Mouse (Mus musculus) spleen, postnatal 10 days (tissue): Measurements from ENCODE around the gene Agfg1.
"Not testable (repeated sequence)": the region's sequence is repeated elsewhere in the genome, so short reads cannot be mapped to it uniquely, and the experiment has no call there.

Experiments
- DNase-seq, 2 experiments: peaks; one replicate each; pipeline ENCODE4 v3.0.0; 2021 to 2022; ENCODE audit warnings: low spot score in 2 of 2

Agfg1 gene

GRCm38 (mm10) chr1:82901201-82901600, 61.9 kb downstream of the Agfg1 start:
- DNase-seq, result no peak

GRCm38 (mm10) chr1:82905886-82906285, 66.6 kb downstream of the Agfg1 start:
- DNase-seq, result no peak

- no peak for DNase-seq
Observed at GRCm38 (mm10) chr1:82913025-82913424, 73.7 kb downstream of the Agfg1 start, which contains the start of gene A030005L19Rik. Gene A030005L19Rik (plus strand): TSS chr1:82913325.

DNA sequence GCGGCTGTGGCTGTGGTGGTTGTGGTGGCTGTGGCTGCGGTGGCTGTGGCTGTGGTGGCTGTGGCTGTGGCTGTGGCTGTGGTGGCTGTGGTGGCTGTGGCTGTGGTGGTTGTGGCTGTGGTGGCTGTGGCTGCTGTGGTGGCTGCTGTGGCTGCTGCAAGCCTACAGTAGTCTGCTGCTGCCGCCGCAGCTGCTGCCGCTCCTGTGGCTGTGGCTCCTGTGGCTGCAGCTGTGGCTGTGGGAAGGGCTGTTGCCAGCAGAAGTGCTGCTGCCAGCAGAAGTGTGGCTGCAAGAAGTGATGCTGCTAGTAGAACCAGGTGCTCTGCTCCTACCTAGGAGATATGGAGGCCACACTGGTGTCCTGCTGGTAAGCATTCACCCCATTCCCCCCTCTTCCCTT, 74.2 kb downstream of the Agfg1 start:
- DNase-seq, result not testable (repeated sequence)

- DNase-seq, result no peak
Observed at GRCm38 (mm10) chr1:82924650-82925049, 85.4 kb downstream of the Agfg1 start, which contains the start of gene A030014E15Rik. Gene A030014E15Rik (plus strand): TSS chr1:82924917.

- not testable (repeated sequence) for DNase-seq
Observed at GRCm38 (mm10) chr1:82930558-82930957, 91.3 kb downstream of the Agfg1 start.

DNA sequence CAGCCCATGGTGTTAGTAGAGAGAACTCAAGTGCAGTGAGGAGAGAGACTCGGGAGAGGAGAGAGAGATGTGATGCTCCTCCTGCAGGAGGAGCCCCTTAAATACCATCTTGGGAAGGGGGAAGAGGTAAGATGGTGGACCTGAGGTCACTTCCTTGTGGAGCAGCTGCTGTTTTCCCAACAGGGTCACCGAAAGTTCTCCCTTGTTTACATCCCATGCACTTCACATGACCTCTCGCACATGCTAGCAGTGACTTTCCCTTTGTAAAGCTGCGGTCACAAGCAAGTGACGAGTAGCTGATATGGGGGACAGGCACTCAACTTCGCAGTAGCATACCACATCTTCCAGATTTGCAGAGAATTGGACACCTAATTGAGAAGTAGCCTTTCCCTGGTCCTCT, 92.0 kb downstream of the Agfg1 start, which contains the start of gene Gm6217:
Gene Gm6217, minus strand, starts transcription at position 74 of the 400 bp plus-strand sequence.
- not testable (repeated sequence) for DNase-seq

DNA sequence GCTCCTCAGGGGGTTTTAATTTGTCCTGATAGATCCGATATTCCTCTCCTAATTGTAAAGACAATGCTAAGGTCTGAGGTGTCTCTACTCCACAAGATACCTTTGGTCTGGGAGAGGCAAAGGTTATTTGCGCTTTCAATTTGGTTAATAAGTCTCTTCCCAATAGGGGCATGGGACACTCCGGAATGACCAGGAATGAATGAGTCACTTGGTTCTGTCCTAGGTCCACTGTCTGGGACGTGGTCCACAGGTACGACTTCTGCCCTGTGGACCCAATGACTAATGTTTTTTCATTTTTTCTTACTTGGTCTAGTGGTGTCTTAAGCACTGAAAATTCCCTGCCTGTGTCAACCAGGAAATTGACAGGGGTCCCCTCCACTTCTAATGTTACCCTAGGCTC, 99.4 kb downstream of the Agfg1 start:
- no peak for DNase-seq

DNA sequence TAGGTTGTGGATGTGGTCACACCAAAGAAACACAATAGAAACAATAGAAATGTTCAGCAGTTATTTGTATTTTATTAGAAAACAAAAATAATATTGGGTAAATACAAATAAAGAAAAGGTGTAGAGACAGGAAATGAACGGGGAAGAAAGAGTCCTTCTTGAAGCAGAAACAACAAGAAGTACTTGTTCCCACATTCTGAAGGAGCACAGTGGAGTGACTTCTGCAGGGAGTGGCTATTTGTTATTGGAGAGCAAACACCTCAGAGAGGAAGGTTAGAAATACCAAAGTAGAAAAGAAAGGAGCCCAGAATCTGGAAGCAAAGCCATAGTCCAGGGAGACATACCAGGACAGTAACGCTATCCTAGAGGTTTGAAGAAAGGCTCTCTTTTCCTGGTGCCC, 103.2 kb downstream of the Agfg1 start:
- DNase-seq, result not testable (repeated sequence)

DNA sequence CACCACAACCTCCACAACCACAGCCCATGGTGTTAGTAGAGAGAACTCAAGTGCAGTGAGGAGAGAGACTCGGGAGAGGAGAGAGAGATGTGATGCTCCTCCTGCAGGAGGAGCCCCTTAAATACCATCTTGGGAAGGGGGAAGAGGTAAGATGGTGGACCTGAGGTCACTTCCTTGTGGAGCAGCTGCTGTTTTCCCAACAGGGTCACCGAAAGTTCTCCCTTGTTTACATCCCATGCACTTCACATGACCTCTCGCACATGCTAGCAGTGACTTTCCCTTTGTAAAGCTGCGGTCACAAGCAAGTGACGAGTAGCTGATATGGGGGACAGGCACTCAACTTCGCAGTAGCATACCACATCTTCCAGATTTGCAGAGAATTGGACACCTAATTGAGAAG, 104.0 kb downstream of the Agfg1 start, which contains the start of gene A030003K21Rik:
Gene A030003K21Rik, minus strand, starts transcription at position 94 of the 400 bp plus-strand sequence.
- not testable (repeated sequence) for DNase-seq

DNA sequence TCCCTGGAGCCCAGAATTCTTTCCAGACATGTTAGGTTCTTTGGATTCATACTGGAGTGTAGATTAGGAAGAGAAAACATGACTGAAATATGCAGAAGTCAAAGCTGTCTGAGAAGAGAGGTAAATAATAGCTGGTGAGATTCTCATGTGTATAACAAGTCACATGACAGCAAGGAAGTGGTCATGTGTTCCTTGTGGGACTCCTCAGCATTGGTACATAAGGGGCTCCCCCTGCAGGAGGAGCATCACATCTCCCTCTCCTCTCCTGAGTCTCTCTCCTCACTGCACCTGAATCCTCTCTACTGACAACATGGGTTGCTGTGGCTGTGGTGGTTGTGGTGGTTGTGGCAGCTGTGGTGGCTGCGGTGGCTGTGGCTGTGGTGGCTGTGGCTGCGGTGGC, 106.7 kb downstream of the Agfg1 start:
- DNase-seq, result not testable (repeated sequence)

- no peak for DNase-seq
Observed at GRCm38 (mm10) chr1:82948601-82949000, 109.3 kb downstream of the Agfg1 start.
